Mouse (Mus musculus) small intestine, adult 2 months (tissue): ENCODE results near the gene Mark1. TPM values are rescaled to one million over a fixed set of nuclear protein-coding genes. Genes with fewer than 3 reads are reported as not detected.

Experiments used
- H3K27ac ChIP-seq: fragments of 200-500 bp; 2 replicates; pipeline ENCODE4 v1.5.1; 2012; ENCODE audit warnings: low read depth, low read length, control low read depth, inconsistent platforms; ENCODE audit not compliant: insufficient read depth
- H3K27me3 ChIP-seq: fragments of 200-500 bp; 2 replicates; pipeline ENCODE4 v1.6.1; 2012; ENCODE audit warnings: mild to moderate bottlenecking, moderate library complexity, low read length, inconsistent platforms; ENCODE audit not compliant: control insufficient read depth, insufficient read depth
- H3K36me3 ChIP-seq: fragments of 200-500 bp; 2 replicates; pipeline ENCODE4 v1.6.1; 2012; ENCODE audit warnings: mild to moderate bottlenecking, low read length, control low read depth, inconsistent platforms; ENCODE audit not compliant: control insufficient read depth, insufficient read depth
- H3K4me1 ChIP-seq: fragments of 200-500 bp; 2 replicates; pipeline ENCODE4 v1.6.1; 2012; ENCODE audit warnings: low read length, inconsistent platforms, mixed read lengths; ENCODE audit not compliant: control insufficient read depth, insufficient read depth, insufficient read length
- H3K4me3 ChIP-seq: fragments of 200-500 bp; 2 replicates; pipeline ENCODE4 v1.5.1; 2012; ENCODE audit warnings: low read depth, mild to moderate bottlenecking, control low read depth, inconsistent platforms, low read length, moderate library complexity
- CTCF ChIP-seq: fragments of 200-500 bp; IDR thresholded peaks from 2 replicates; pipeline ENCODE4 v1.5.1; 2012; ENCODE audit warnings: low read depth, mild to moderate bottlenecking, control low read depth, inconsistent platforms, low read length, moderate library complexity, mixed read lengths; ENCODE audit not compliant: insufficient replicate concordance, insufficient read length; ENCODE audit errors: extremely low read depth
- POLR2A ChIP-seq: fragments of 200-500 bp; IDR thresholded peaks from 2 replicates; pipeline ENCODE4 v1.6.1; 2012; ENCODE audit warnings: low read depth, mild to moderate bottlenecking, control low read depth, inconsistent platforms, low read length, moderate library complexity
- WGBS: fragments of 180-500 bp; shearing (Covaris S2); methylation state at CpG from one replicate; pipeline ENCODE4 v1.1.7; 2018; 5-methylcytosine and 5-hydroxymethylcytosine counted together
- polyA plus RNA-seq: library from polyadenylated mRNA; depleted of rRNA; stranded (reverse); fragments of >200 nt; gene quantifications from 2 replicates; pipeline ENCODE4 v1.2.3, GENCODE M21; 2012

The Mark1 gene
- polyA plus RNA-seq, 1 experiment, result 1.5 TPM

- H3K4me3 ChIP-seq, result no peak overlapping the region
- H3K27me3 ChIP-seq, result no peaks in the 10 kb centered on the region
- H3K36me3 ChIP-seq, result no peaks in the 10 kb centered on the region
- no peaks in the 10 kb centered on the region; the same call in 1 of the 2 replicates for H3K4me1 ChIP-seq
- H3K27ac ChIP-seq, result no peak overlapping the region
- 47% methylated on average over 5 of the region's 5 CpGs for WGBS
- TF ChIP-seq CTCF, result no peak
- TF ChIP-seq POLR2A, result no peak
Measured at GRCm38 (mm10) chr1:184935980-184936379, 63.4 kb downstream of the Mark1 start.

DNA sequence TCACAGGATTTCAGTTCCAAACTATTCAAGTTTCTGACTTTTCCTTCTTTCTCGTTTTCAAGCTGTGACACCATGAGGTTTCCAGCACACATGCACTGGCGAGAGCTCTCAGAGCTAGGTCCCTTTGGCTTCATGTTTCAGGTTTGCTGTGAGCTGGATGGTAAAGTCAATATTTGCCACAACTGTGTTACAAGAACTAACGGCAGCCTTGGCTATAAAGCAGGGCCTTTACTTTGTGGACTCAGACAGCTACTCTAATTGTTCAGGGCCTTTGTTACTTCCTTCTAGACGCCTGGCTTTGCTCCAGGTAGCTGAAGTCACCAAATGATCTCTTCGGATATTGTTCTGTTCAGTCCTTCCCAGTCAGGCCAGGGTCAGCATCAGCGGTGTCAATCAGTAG, 63.9 kb downstream of the Mark1 start:
- no peak overlapping the region for H3K4me3 ChIP-seq
- TF ChIP-seq POLR2A, result no peak
- WGBS, result 15% methylated on average over 6 of the region's 6 CpGs
- no peak overlapping the region for H3K27ac ChIP-seq
- H3K4me1 ChIP-seq, result no peaks in the 10 kb centered on the region; the same call in 1 of the 2 replicates
- H3K27me3 ChIP-seq, result no peaks in the 10 kb centered on the region
- H3K36me3 ChIP-seq, result no peaks in the 10 kb centered on the region

DNA sequence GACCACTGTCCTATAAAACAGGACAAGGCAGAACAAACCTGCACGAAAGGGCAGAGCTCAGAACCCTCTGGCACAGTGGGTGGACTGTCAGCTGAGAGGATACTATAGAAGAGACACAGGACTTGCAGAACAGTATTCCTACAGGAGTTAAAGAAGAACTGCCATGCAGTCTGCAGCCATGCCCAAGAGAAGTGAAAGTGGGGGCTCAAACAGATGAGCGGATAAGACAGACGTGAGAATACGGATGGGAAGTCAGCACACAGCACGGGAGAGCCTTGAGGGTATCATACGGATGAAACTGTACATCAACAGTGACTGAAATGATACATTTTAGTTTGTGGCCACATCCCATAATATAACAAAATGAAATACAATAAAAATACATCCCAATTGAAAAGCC, 68.3 kb downstream of the Mark1 start:
- 90% methylated on average over 6 of the region's 6 CpGs for WGBS
- Histone ChIP-seq H3K36me3 (no peaks in the 10 kb centered on the region), H3K27ac (no peak overlapping the region), H3K4me3 (no peak overlapping the region), H3K27me3 (no peaks in the 10 kb centered on the region), H3K4me1 (no peaks in the 10 kb centered on the region; the same call in 1 of the 2 replicates)
- TF ChIP-seq POLR2A (no peak), CTCF (no peak)

DNA sequence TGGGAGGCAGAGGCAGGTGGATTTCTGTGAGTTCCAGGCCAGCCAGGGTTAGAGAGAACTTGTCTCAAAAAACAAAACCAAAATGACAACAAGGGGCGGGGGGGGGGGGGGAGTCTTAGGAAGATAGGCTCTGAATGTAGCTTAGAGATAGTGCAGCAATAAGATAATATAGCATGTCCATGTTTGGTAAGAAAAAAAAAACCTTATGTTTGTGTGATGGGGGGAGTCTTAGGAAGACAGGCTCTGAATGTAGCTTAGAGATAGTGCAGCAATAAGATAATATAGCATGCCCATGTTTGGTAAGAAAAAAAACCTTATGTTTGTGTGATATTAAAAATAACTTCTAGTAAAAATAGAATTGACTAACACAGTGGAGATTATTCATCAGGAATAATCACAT, 71.0 kb downstream of the Mark1 start:
- Histone ChIP-seq H3K36me3 (no peaks in the 10 kb centered on the region), H3K27ac (no peak overlapping the region), H3K4me3 (no peak overlapping the region), H3K4me1 (no peaks in the 10 kb centered on the region), H3K27me3 (no peaks in the 10 kb centered on the region)
- 77% methylated on average over 1 of the region's 1 CpGs for WGBS
- no peak for TF ChIP-seq POLR2A

GRCm38 (mm10) chr1:184927911-184928310, 71.5 kb downstream of the Mark1 start:
- TF ChIP-seq POLR2A (no peak), CTCF (no peak)
- 80% methylated on average over 1 of the region's 1 CpGs for WGBS
- Histone ChIP-seq H3K27me3 (no peaks in the 10 kb centered on the region), H3K27ac (no peak overlapping the region), H3K4me3 (no peak overlapping the region), H3K4me1 (no peaks in the 10 kb centered on the region), H3K36me3 (no peaks in the 10 kb centered on the region)

GRCm38 (mm10) chr1:184922824-184923223, 76.5 kb downstream of the Mark1 start:
- TF ChIP-seq CTCF (no peak), POLR2A (no peak)
- no peak overlapping the region for H3K4me3 ChIP-seq
- H3K27me3 ChIP-seq, result no peaks in the 10 kb centered on the region
- H3K4me1 ChIP-seq, result no peaks in the 10 kb centered on the region
- no peak overlapping the region for H3K27ac ChIP-seq
- no peaks in the 10 kb centered on the region for H3K36me3 ChIP-seq
- 88% methylated on average over 13 of the region's 13 CpGs for WGBS

- Histone ChIP-seq H3K36me3 (no peaks in the 10 kb centered on the region), H3K27me3 (no peaks in the 10 kb centered on the region), H3K4me3 (no peak overlapping the region), H3K27ac (no peak overlapping the region), H3K4me1 (no peaks in the 10 kb centered on the region)
- TF ChIP-seq POLR2A (no peak), CTCF (no peak)
- WGBS, result 82% methylated on average over 5 of the region's 5 CpGs
Measured at GRCm38 (mm10) chr1:184920057-184920456, 79.3 kb downstream of the Mark1 start.

DNA sequence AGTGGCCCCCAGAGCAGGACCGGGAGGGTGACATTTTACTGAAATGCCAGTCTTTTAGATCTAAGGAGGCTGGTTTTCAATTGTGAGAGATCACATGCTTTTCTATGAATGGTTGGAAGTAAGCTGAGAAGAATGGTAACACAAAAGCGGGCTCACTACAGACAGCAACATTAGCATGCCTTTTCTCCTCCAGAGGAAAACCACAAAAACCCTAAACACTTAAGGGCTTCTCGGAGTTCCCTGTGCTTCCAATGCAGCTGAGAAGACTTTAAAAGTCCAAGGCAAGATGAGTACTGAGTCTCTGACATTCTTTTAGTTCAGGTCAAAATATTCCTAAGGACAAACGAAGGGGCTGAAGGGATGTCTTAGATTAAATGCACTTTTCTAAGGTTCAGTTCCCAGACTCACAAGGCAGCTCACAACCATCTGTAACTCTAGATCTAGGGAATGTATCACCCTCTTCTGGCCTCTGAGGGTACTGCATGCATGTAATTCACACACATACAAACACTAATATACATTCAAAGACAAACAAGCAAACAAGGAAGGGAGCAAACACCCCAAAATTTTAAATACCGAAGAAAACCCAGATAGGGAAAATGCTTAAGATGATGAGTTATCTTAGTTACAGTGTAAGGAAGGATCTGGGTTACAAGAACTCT, 81.0 kb downstream of the Mark1 start:
- WGBS, result 87% methylated on average over 5 of the region's 5 CpGs
- no peaks in the 10 kb centered on the region for H3K4me1 ChIP-seq
- H3K27me3 ChIP-seq, result no peaks in the 10 kb centered on the region
- no peak for TF ChIP-seq POLR2A
- H3K4me3 ChIP-seq, result no peak overlapping the region
- no peaks in the 10 kb centered on the region for H3K36me3 ChIP-seq
- H3K27ac ChIP-seq, result no peak overlapping the region
